In the genomic region with DNA sequence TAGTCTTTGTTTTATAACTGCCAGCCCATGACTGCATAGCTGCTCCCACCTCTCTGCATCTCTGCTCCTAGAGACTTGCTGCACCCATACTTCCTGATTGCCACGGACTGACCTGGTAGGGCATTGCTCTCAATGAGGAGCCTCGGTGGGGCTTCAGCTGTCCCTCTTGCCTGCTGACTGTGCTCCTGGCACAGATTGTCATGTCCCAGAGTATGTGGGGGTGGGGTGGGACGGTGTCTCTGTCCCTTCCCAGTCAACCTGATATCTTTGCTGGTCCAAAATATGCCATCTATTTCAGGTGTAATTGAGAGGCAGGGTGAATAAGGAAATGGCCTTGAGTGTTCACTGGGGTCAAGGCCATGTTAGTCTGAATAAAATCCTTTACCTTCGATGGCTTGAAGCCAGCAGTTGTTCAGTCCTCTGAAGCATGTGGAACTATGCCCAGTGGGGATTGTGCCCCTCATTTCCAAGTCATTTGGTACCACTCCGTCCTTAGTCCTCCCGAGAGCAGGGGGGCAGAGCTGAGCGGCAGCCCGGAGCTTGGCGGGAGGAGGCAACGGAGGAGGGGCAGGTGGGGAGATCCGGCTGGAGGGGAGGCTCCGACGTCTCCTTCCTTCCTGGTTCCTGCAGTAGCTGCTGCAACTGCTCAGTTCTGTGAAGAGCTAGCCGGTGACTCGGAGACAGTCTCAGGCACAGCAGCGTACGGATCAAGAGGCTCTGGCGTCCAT, we compare ENCODE assay signal across 8 mouse cellular contexts. TPM values are rescaled to one million over a fixed set of nuclear protein-coding genes. Genes with fewer than 3 reads are reported as not detected.
DNase-seq lines count a peak whose midpoint lies in the region; ATAC-seq and TF ChIP-seq lines count a peak whose summit lies in the region.

A gene (plus strand): TSS at position 413 of the 728 bp plus-strand sequence.

- H3K9ac ChIP-seq in MEL (ENCODE audit: control insufficient read depth, low read depth, low read length, poor library complexity, severe bottlenecking), result peak within 1 kb of the TSS; percentile 83
- H3K9ac ChIP-seq in lung, postnatal 0 days (replicated peaks; ENCODE audit: low read depth), result peak within 1 kb of the TSS; percentile 60

- H3K27me3 ChIP-seq in MEL (ENCODE audit: control insufficient read depth in 1 of 2, insufficient read depth in 2 of 2, low read length in 2 of 2), result no peaks in the 10 kb centered on the region
- no peaks in the 10 kb centered on the region for H3K27me3 ChIP-seq in cerebellum, adult 2 months (ENCODE audit: control insufficient read depth, insufficient read depth, low read length)
- no peaks in the 10 kb centered on the region for H3K27me3 ChIP-seq in lung, postnatal 0 days (replicated peaks; ENCODE audit: insufficient read depth, low read length)

- DNase-seq in MEL (ENCODE audit: low read depth, low spot score), result peak; percentile 93
- peak; percentile 75 to 77 for DNase-seq in cerebellum, adult 2 months
- DNase-seq in layer of hippocampus, adult 9-10 months (ENCODE audit: low spot score), result peak; percentile 40
- peak; percentile 89 for DNase-seq in lung, postnatal 0 days (ENCODE audit: low spot score)
- peak; percentile 60 for DNase-seq in ovary, postnatal 14 days (ENCODE audit: low spot score)
- peak; percentile 87 for DNase-seq in thymus, postnatal 25 days

- TF ChIP-seq CTCF in MEL (IDR thresholded peaks at IDR 0.05 in 2 of 3, conservative IDR thresholded peaks at IDR 0.05 in 1 of 3; ENCODE audit: control insufficient read depth in 1 of 3, insufficient read depth in 1 of 3, low read depth in 2 of 3, low read length in 3 of 3, poor library complexity in 1 of 3, severe bottlenecking in 1 of 3), result peak; percentile 37 to 88 (median 82)
- peak; percentile 42; the same call in 1 of the 2 replicates for TF ChIP-seq CTCF in cerebellum, adult 2 months (IDR thresholded peaks at IDR 0.05; ENCODE audit: borderline replicate concordance, insufficient read depth, low read depth, low read length)
- peak; percentile 58 for TF ChIP-seq CTCF in lung, postnatal 0 days (IDR thresholded peaks at IDR 0.05)

- ATAC-seq in frontal cortex, adult (ENCODE audit: low TSS enrichment), result peak; percentile 96
- peak; percentile 85 to 93 for ATAC-seq in hematopoietic stem cell, adult 5-6 weeks (replicated peaks in 1 of 2; ENCODE audit: insufficient read depth in 1 of 2, low FRiP score in 2 of 2, low TSS enrichment in 1 of 2, low read depth in 1 of 2, poor library complexity in 2 of 2, severe bottlenecking in 2 of 2)
- peak; percentile 75 for ATAC-seq in lung, postnatal 0 days

- peaks cover 0 to 16% of the 10 kb centered on the region in 2 experiments; a peak in 2 of 4 replicates for H3K4me1 ChIP-seq in MEL (ENCODE audit: control insufficient read depth in 1 of 2, insufficient read depth in 2 of 2, low read length in 2 of 2)
- H3K4me1 ChIP-seq in cerebellum, adult 2 months (ENCODE audit: control insufficient read depth, insufficient read depth, low read length), result peaks cover 14% of the 10 kb centered on the region
- peaks cover 10% of the 10 kb centered on the region; the same call in 1 of the 2 replicates for H3K4me1 ChIP-seq in lung, postnatal 0 days (ENCODE audit: insufficient read depth, low read depth, low read length)

- no peaks in the 10 kb centered on the region for H3K9me3 ChIP-seq in MEL (replicated peaks; ENCODE audit: insufficient read depth, low read length)
- H3K9me3 ChIP-seq in lung, postnatal 0 days (ENCODE audit: low read length), result no peaks in the 10 kb centered on the region

- TF ChIP-seq RAD21 in MEL (IDR thresholded peaks at IDR 0.05; ENCODE audit: low read depth, low read length), result no peak

- TF ChIP-seq POLR2A in MEL (IDR thresholded peaks at IDR 0.05; ENCODE audit: control insufficient read depth in 1 of 2, insufficient read depth in 1 of 2, low read depth in 1 of 2, low read length in 2 of 2, poor library complexity in 1 of 2), result peak; percentile 79 to 94
- TF ChIP-seq POLR2A in cerebellum, adult 2 months (IDR thresholded peaks at IDR 0.05; ENCODE audit: borderline replicate concordance, insufficient read depth, low read length), result peak; percentile 72; the same call in 1 of the 2 replicates

- H3K4me2 ChIP-seq in lung, postnatal 0 days (replicated peaks; ENCODE audit: low read depth, low read length), result peak within 1 kb of the TSS; percentile 83

- no peak for TF ChIP-seq EP300 in MEL (IDR thresholded peaks at IDR 0.05; ENCODE audit: low read depth in 1 of 2, low read length in 2 of 2)
- TF ChIP-seq EP300 in lung, postnatal 0 days (IDR thresholded peaks at IDR 0.05), result no peak

- peaks cover 10% of the 10 kb centered on the region for H3K79me2 ChIP-seq in MEL (ENCODE audit: control insufficient read depth, insufficient read depth, low read length, poor library complexity)

- under 1% methylated on average over 18 of the region's 18 CpGs for WGBS in cerebellum, adult 2 months
- 3% methylated on average over 18 of the region's 18 CpGs for WGBS in lung, postnatal 0 days

- H3K36me3 ChIP-seq in MEL (ENCODE audit: control insufficient read depth in 1 of 2, insufficient read depth in 2 of 2, low read length in 2 of 2), result no peaks in the 10 kb centered on the region
- H3K36me3 ChIP-seq in lung, postnatal 0 days (ENCODE audit: insufficient read depth, low read length), result peaks cover 17% of the 10 kb centered on the region; the same call in 1 of the 2 replicates

- peak within 1 kb of the TSS; percentile 54 for H3K27ac ChIP-seq in MEL (ENCODE audit: control insufficient read depth, low read depth, low read length)
- peak within 1 kb of the TSS; percentile 40 for H3K27ac ChIP-seq in cerebellum, adult 2 months (ENCODE audit: insufficient read depth, low read length)
- H3K27ac ChIP-seq in lung, postnatal 0 days (ENCODE audit: low read length), result peak within 1 kb of the TSS; percentile 34

- H3K4me3 ChIP-seq in MEL (ENCODE audit: control insufficient read depth in 1 of 2, insufficient read depth in 1 of 2, low read depth in 2 of 2, low read length in 2 of 2), result peak within 1 kb of the TSS; percentile 78 to 88
- H3K4me3 ChIP-seq in cerebellum, adult 2 months (replicated peaks; ENCODE audit: insufficient read depth, low read depth, low read length), result peak within 1 kb of the TSS; percentile 69
- H3K4me3 ChIP-seq in lung, postnatal 0 days (ENCODE audit: low read depth, low read length), result peak within 1 kb of the TSS; percentile 48

TF ChIP-seq in MEL, 35 proteins besides CTCF, POLR2A, EP300 and RAD21:
- TF ChIP-seq POLR2AphosphoS2 (IDR thresholded peaks at IDR 0.05; ENCODE audit: low read length) (peak; percentile 79; the same call in 1 of the 2 replicates), TCF12 (IDR thresholded peaks at IDR 0.05; ENCODE audit: low read depth, low read length) (peak; percentile 76), GABPA (IDR thresholded peaks at IDR 0.05; ENCODE audit: low read depth, low read length) (peak; percentile 77; the same call in 1 of the 2 replicates), MAFK (IDR thresholded peaks at IDR 0.05; ENCODE audit: borderline replicate concordance, low read depth, low read length) (no peak), SMC3 (IDR thresholded peaks at IDR 0.05; ENCODE audit: low read depth, low read length) (no peak; the same call in 1 of the 2 replicates), CHD1 (IDR thresholded peaks at IDR 0.05; ENCODE audit: low read depth, low read length) (no peak), MXI1 (IDR thresholded peaks at IDR 0.05; ENCODE audit: low read depth, low read length) (peak; percentile 66), E2F4 (IDR thresholded peaks at IDR 0.05; ENCODE audit: borderline replicate concordance, low read depth, low read length) (peak; percentile 78; the same call in 1 of the 2 replicates), MAZ (IDR thresholded peaks at IDR 0.05; ENCODE audit: low read depth, low read length) (peak; percentile 100), ELF1 (IDR thresholded peaks at IDR 0.05; ENCODE audit: low read depth, low read length) (peak; percentile 92), ZMIZ1 (IDR thresholded peaks at IDR 0.05; ENCODE audit: low read depth, low read length) (peak; percentile 85), ETS1 (IDR thresholded peaks at IDR 0.05; ENCODE audit: low read depth, low read length) (peak; percentile 52; the same call in 1 of the 2 replicates), MYC (IDR thresholded peaks at IDR 0.05; ENCODE audit: low read depth, low read length) (peak; percentile 67; the same call in 1 of the 2 replicates), ZNF384 (IDR thresholded peaks at IDR 0.05; ENCODE audit: low read depth, low read length) (peak; percentile 74), RCOR1 (IDR thresholded peaks at IDR 0.05; ENCODE audit: low read depth, low read length) (no peak), SIN3A (IDR thresholded peaks at IDR 0.05; ENCODE audit: low read length) (peak; percentile 93), UBTF (IDR thresholded peaks at IDR 0.05; ENCODE audit: borderline replicate concordance, insufficient read depth, low read depth, low read length) (0 out of 2 replicates have a peak, but pooled peaks have one; percentile 70), MYB (IDR thresholded peaks at IDR 0.05; ENCODE audit: low read depth, low read length) (no peak), ZC3H11A (IDR thresholded peaks at IDR 0.05; ENCODE audit: low read depth, low read length) (no peak), TBP (IDR thresholded peaks at IDR 0.05; ENCODE audit: low read depth, low read length) (peak; percentile 86), BHLHE40 (IDR thresholded peaks at IDR 0.05; ENCODE audit: borderline replicate concordance, low read depth, low read length) (no peak), NELFE (IDR thresholded peaks at IDR 0.05; ENCODE audit: low read depth, low read length) (peak; percentile 93), TAL1 (IDR thresholded peaks at IDR 0.05; ENCODE audit: low read length) (no peak), USF2 (IDR thresholded peaks at IDR 0.05; ENCODE audit: borderline replicate concordance in 1 of 2, insufficient read depth in 1 of 2, low read depth in 1 of 2, low read length in 2 of 2) (no peak), MAX (IDR thresholded peaks at IDR 0.05; ENCODE audit: low read length) (peak; percentile 25; the same call in 1 of the 2 replicates), HCFC1 (IDR thresholded peaks at IDR 0.05; ENCODE audit: low read depth, low read length) (peak; percentile 90), USF1 (IDR thresholded peaks at IDR 0.05; ENCODE audit: low read depth, low read length) (no peak)

RNA-seq across cellular contexts. Expression of the gene that starts here (rescaled TPM):
- 8.3 and 11.5 TPM in 2 replicates for total RNA-seq in MEL (2012; rRNA removed)
- polyA plus RNA-seq in MEL (2012; ENCODE audit: insufficient read depth in 1 of 2, insufficient read length in 2 of 2, low read depth in 1 of 2, low replicate concordance in 2 of 2, missing spikeins in 1 of 2), result 10 to 100 TPM in 1 of 2 experiments, not detected in 1; 18.9 TPM
- 25.5 and 26.5 TPM in 2 replicates for polyA plus RNA-seq in cerebellum, adult 2 months (2012; rRNA removed)
- 13.3 and 13.4 TPM in 2 replicates for total RNA-seq in hematopoietic stem cell, adult 5-6 weeks (2017)
- polyA plus RNA-seq in lung, postnatal 0 days (2015; fragmentation: Nextera tagmentation; extraction: Ambion mirVana), result 11.4 and 11.9 TPM in 2 replicates

Comparison
In these comparisons a context has a peak if more than half of its experiments do, and no peak if none do; other contexts are left out.
1. Peak in every context shown above with its lines: DNase-seq, ATAC-seq, H3K4me3 ChIP-seq and H3K27ac ChIP-seq.
2. DNase-seq: peak in every context shown above with its lines; median percentile 93 in MEL; 89 in lung, postnatal 0 days; 87 in thymus, postnatal 25 days; 76 in cerebellum, adult 2 months; 60 in ovary, postnatal 14 days; 40 in layer of hippocampus, adult 9-10 months.